Mouse (Mus musculus): ENCODE results near the gene Bicd2. TPM values are rescaled to one million over a fixed set of nuclear protein-coding genes. Genes with fewer than 3 reads are reported as not detected.

Gene Bicd2
- 38.2 TPM in 2 replicates for total RNA-seq (2021)
- long read RNA-seq, experiment 1, full-length matches to known transcripts: 24 of 31 reads
- long read RNA-seq, experiment 1, partial matches to known transcripts: 3 of 31 reads
- long read RNA-seq, experiment 1, other reads (novel, unspliced or antisense): 4 of 31 reads
- long read RNA-seq, experiment 2, full-length matches to known transcripts: 22 of 34 reads
- long read RNA-seq, experiment 2, partial matches to known transcripts: 10 of 34 reads
- long read RNA-seq, experiment 2, other reads (novel, unspliced or antisense): 2 of 34 reads

DNA sequence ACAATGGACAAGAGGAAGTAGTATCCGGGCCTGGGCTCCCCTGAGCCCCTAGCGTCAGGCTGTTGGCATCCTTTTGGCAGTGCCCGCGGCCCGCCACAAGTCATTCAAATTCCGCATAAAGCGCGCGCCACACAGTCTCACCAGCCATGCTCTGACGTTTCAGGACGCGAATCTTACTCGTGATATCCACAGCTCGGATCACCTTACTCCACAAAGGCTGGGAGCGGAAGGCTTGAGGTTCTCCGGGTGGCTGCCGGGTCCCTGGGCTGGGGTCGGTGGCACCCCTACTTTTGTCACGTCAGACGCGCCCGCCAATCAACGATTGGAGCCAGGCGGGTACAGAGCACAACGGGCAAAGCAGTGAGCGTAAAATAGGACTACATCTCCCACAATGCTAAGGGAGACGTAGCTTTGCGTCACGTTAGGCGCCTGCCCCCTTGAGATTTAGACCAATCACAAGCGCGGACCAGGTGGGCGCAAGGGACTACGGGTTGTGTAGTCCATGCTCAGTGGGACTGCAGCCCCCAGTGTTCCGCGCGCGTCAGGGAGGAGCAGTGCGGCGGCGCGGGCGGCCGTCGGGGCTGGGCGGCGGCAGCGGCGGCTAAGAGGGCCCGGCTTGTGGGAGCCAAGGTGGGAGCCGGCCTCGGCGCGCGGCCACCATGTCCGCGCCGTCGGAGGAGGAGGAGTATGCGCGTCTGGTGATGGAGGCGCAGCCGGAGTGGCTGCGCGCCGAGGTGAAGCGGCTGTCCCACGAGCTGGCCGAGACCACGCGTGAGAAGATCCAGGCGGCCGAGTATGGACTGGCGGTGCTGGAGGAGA, at the start of gene Bicd2:
Bicd2 (plus strand) TSS at position 574 of the 819 bp plus-strand sequence.
- peak; percentile 97 for DNase-seq

GRCm38 (mm10) chr13:49291949-49292348, 49.4 kb upstream of the Bicd2 start:
- DNase-seq: no peak

- no peak for DNase-seq
Measured at GRCm38 (mm10) chr13:49294108-49294507, 47.3 kb upstream of the Bicd2 start.

GRCm38 (mm10) chr13:49296270-49296669, 45.1 kb upstream of the Bicd2 start:
- DNase-seq: no peak

DNA sequence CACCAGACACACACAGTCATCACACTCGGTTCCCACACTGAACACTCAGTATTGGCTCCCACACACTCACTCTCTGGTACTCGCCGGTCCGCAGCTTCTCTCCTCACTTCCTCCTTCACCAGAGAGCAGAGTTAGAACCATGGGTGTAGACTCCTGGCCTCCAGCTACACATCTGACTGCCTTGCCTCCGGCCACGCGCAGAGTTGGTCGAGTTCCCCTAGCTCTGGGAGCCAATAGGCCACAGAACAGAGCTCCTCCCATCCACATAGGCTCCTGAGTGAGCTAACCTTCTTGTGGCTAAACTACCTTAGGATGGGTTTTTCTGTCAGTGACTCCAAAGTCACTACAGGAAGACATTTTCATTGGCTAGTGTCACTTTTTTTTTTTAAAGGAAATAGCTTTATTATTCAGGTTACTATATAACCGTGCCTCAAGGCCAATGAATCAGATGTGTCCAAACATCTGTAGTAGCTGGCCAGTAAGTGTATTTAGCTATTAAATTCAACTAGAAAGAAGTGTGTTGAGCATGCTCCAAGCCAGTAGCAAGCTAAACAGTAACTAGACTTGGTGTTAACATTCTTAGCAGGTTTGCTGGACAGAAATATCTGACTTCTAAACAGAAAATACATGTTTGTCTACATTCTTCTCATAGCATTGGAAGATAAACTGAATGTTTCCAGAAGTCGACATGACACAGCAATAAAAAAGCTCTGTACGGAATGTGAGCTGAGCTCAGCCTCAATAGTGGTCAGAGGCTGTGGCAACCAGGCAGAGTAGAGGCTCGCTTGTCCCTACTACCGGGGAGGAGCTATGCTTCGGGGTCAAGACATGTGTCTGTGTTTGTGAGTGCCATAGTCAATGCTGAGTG, 42.6 kb upstream of the Bicd2 start:
- DNase-seq: no peak

- DNase-seq: no peak
Measured at GRCm38 (mm10) chr13:49300771-49301170, 40.6 kb upstream of the Bicd2 start.

GRCm38 (mm10) chr13:49306771-49307310, 34.5 kb upstream of the Bicd2 start:
- DNase-seq: peak; percentile 18

GRCm38 (mm10) chr13:49307311-49307969, 33.9 kb upstream of the Bicd2 start:
- DNase-seq: peak; percentile 65

- DNase-seq: no peak
Measured at GRCm38 (mm10) chr13:49308206-49308605, 33.2 kb upstream of the Bicd2 start.

GRCm38 (mm10) chr13:49308861-49309403, 32.5 kb upstream of the Bicd2 start:
- DNase-seq: peak; percentile 30

- DNase-seq: no peak
Measured at GRCm38 (mm10) chr13:49309501-49309900, 31.9 kb upstream of the Bicd2 start.

GRCm38 (mm10) chr13:49311642-49312041, 29.7 kb upstream of the Bicd2 start:
- no peak for DNase-seq

DNA sequence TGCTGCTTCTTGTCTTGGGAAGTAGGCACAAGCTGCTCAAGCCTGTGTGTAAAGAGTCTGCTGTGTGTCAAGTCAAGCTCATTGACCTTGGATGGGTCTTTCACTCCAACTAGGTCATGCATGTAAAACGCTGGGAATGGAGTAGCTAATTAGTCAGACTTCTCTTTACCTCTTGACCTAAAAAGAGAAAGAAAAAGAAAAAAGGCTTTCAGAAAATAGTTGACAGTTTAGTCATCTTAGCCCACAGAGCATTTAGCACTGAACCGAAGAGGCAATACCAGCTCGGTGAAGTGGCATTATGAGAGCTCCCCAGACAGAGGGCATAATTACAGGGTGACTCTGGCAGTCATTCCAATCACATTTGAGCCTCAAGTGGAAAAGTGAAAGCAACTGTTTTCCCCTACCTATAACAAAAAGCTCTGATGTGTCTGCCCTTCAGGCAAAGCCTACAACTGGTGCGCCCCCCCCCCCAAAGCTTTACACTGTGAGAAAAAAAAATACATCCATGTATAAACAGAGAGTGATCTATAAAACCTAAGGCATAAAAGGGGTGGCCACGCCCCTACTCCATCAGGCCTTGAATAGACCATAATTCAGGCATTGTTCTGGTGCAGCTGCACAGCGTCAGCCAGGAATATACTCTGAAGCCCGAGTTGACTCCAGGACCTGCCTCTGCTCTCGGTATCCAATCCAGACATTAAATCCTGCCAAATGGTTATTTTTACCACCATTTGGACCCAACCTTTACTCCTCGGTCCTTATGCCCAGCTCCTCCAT, 24.8 kb upstream of the Bicd2 start:
- no peak for DNase-seq

DNA sequence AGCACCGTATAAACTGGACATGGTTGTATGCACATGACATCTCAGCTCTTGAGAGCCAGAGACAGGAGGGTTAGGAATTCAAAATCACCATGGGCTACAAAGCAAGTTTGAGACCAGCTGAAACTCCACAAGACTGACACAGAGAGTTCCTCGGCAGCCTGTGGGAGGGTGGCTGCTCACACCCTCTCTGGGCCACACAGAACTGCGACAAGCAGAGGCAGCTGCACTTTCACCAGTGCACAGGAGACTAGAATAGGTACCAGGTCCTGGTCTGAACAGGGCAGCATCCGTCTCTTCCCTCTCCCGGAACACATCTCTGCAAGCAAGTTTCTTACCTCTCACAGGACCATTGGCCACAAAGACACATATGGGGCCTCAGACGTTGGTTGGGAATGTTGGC, 23.9 kb upstream of the Bicd2 start:
- DNase-seq: no peak

DNA sequence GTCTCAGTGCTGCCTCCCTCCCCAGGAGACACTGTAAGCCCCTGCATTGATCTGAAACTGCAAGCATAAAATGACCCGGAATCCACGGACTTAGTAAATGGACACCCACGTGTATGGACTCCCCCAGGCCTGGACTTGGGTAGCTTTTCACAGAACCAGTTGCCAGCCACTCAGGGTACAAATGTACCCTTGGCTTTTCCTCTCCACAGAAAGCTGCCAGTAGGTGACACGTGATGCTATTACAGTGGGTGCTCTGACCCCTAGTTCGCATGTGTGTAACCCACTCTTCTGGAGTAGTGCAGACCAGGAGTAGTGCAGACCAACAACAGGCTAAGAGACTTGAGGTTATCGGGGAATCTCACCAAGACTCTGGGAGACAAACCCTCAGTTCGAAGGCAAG, 23.5 kb upstream of the Bicd2 start:
- DNase-seq: no peak

GRCm38 (mm10) chr13:49320040-49320439, 21.3 kb upstream of the Bicd2 start, which contains the start of gene Fgd3:
Gene Fgd3 (minus strand): TSS chr13:49320311.
- DNase-seq: peak; percentile 82

GRCm38 (mm10) chr13:49320514-49320913, 20.9 kb upstream of the Bicd2 start:
- no peak for DNase-seq

- no peak for DNase-seq
Measured at GRCm38 (mm10) chr13:49321452-49321851, 19.9 kb upstream of the Bicd2 start.

GRCm38 (mm10) chr13:49322169-49322568, 19.2 kb upstream of the Bicd2 start:
- DNase-seq: no peak

GRCm38 (mm10) chr13:49322739-49323138, 18.6 kb upstream of the Bicd2 start:
- no peak for DNase-seq

GRCm38 (mm10) chr13:49324871-49325270, 16.5 kb upstream of the Bicd2 start:
- DNase-seq: no peak
